Mouse (Mus musculus) CD4-positive, CD25-positive, alpha-beta regulatory T cell, adult 2 months (primary cell): Measurements from ENCODE around the gene B3gnt8.
A peak's percentile ranks its signal among the peaks of the same experiment; 100 is the strongest.

Experiments
- DNase-seq: peaks from one replicate; pipeline ENCODE4 v3.0.0-alpha.2; 2012; ENCODE audit warnings: low read depth, low spot score

Gene B3gnt8

GRCm38 (mm10) chr7:25657785-25658184, 31.3 kb downstream of the B3gnt8 start:
- DNase-seq: no peak

- DNase-seq: peak; percentile 99
Observed at GRCm38 (mm10) chr7:25658657-25659472, 32.4 kb downstream of the B3gnt8 start, which contains the start of the genes Bckdha and Exosc5. Gene Bckdha, minus strand, starts transcription at chr7:25658981. Gene Exosc5, plus strand, starts transcription at chr7:25659164.

GRCm38 (mm10) chr7:25666381-25666780, 39.9 kb downstream of the B3gnt8 start:
- no peak for DNase-seq

- no peak for DNase-seq
Observed at GRCm38 (mm10) chr7:25669158-25669557, 42.7 kb downstream of the B3gnt8 start.

- no peak for DNase-seq
Observed at GRCm38 (mm10) chr7:25669631-25670030, 43.2 kb downstream of the B3gnt8 start.

GRCm38 (mm10) chr7:25670096-25670495, 43.6 kb downstream of the B3gnt8 start:
- DNase-seq: no peak

- no peak for DNase-seq
Observed at GRCm38 (mm10) chr7:25671686-25672085, 45.2 kb downstream of the B3gnt8 start.

GRCm38 (mm10) chr7:25672442-25672841, 46.0 kb downstream of the B3gnt8 start:
- peak; percentile 41 for DNase-seq

- DNase-seq: peak; percentile 32
Observed at GRCm38 (mm10) chr7:25674297-25674696, 47.8 kb downstream of the B3gnt8 start.

- DNase-seq: peak; percentile 23
Observed at GRCm38 (mm10) chr7:25674719-25675300, 48.4 kb downstream of the B3gnt8 start, which contains the start of gene Tmem91. Gene Tmem91, minus strand, starts transcription at chr7:25675166.

- DNase-seq: no peak
Observed at GRCm38 (mm10) chr7:25675405-25675804, 49.0 kb downstream of the B3gnt8 start.

GRCm38 (mm10) chr7:25676085-25676781, 49.8 kb downstream of the B3gnt8 start:
- DNase-seq: no peak

- no peak for DNase-seq
Observed at GRCm38 (mm10) chr7:25677013-25677412, 50.6 kb downstream of the B3gnt8 start.

GRCm38 (mm10) chr7:25679971-25680370, 53.5 kb downstream of the B3gnt8 start:
- no peak for DNase-seq

- peak; percentile 97 for DNase-seq
Observed at GRCm38 (mm10) chr7:25680514-25681258, 54.2 kb downstream of the B3gnt8 start, which contains the start of gene B9d2. Gene B9d2, plus strand, starts transcription at chr7:25680780.

- peak; percentile 65 for DNase-seq
Observed at GRCm38 (mm10) chr7:25681341-25682231, 55.1 kb downstream of the B3gnt8 start.

- DNase-seq: peak; percentile 77
Observed at GRCm38 (mm10) chr7:25683474-25684180, 57.2 kb downstream of the B3gnt8 start.

- DNase-seq: no peak
Observed at GRCm38 (mm10) chr7:25684659-25685058, 58.2 kb downstream of the B3gnt8 start.
